Mouse (Mus musculus): ENCODE data around the gene Fam151a. TPM values are rescaled to one million over a fixed set of nuclear protein-coding genes. Genes with fewer than 3 reads are reported as not detected.
"Not testable (repeated sequence)": the region's sequence is repeated elsewhere in the genome, so short reads cannot be mapped to it uniquely, and the experiment has no call there.

Fam151a gene
- polyA plus RNA-seq, 1 experiment from 2014 or later, result 0.09 TPM

DNA sequence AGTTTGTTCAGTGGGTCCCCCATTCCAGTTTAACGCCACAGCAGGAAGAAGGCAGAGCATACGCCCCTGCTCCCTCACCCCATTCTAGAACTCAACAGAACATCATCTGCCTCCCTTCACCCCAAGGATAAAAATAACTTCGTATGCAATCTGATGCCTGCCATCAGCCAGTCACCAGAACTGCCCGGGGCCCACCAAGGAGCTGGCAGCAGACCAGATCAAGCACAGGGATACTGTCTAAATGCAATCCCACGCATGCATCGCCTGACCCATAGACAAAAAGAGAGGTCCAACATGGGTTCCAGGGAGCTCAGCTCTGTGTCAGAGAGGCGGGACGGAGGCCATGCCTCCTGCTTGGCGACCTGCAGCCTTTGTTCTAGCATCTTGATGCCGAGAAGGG, 49.4 kb downstream of the Fam151a start:
- H3K4me1 ChIP-seq, result peaks cover 91% of the 10 kb centered on the region
- no peaks in the 10 kb centered on the region for H3K9me3 ChIP-seq (replicated peaks)
- H3K27ac ChIP-seq, result peak overlapping the region; percentile 67
- no peak for DNase-seq (ENCODE audit: low spot score)
- 90% methylated on average over 10 of the region's 10 CpGs for WGBS
- H3K36me3 ChIP-seq, result peaks cover 5% of the 10 kb centered on the region; the same call in 1 of the 2 replicates
- H3K27me3 ChIP-seq (ENCODE audit: low read depth, poor library complexity, severe bottlenecking), result no peaks in the 10 kb centered on the region
- H3K4me3 ChIP-seq, result no peak overlapping the region

DNA sequence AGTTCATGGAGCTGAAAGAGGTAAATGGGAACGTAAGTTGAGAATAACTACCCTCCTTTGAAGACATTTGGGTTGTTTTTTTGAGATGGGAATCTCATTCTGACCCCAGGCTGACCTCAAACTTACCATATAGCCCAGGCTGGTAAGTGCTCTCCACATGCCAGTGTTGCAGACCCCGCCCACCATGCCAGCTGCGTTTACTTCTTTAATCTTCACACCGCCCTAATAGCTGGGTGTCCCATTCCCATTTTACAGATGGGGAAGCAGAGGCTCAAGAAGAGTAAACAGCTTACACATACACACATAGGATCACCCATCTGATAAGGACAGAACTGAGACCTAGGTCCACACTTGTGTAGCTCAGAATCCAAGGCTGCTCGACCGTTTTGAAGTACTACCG, 51.1 kb downstream of the Fam151a start:
- peaks cover 5% of the 10 kb centered on the region; the same call in 1 of the 2 replicates for H3K36me3 ChIP-seq
- no peak for DNase-seq (ENCODE audit: low spot score)
- H3K27me3 ChIP-seq (ENCODE audit: low read depth, poor library complexity, severe bottlenecking), result no peaks in the 10 kb centered on the region
- H3K27ac ChIP-seq, result peak overlapping the region; percentile 84
- H3K4me3 ChIP-seq, result no peak overlapping the region
- H3K9me3 ChIP-seq (replicated peaks), result no peaks in the 10 kb centered on the region
- peaks cover 91% of the 10 kb centered on the region for H3K4me1 ChIP-seq
- 93% methylated on average over 7 of the region's 7 CpGs for WGBS

- Histone ChIP-seq H3K4me3 (peak overlapping the region; percentile 17; the same call in 1 of the 2 replicates), H3K9me3 (replicated peaks) (no peaks in the 10 kb centered on the region), H3K27me3 (ENCODE audit: low read depth, poor library complexity, severe bottlenecking) (no peaks in the 10 kb centered on the region), H3K36me3 (peaks cover 5% of the 10 kb centered on the region; the same call in 1 of the 2 replicates), H3K27ac (peak overlapping the region; percentile 84), H3K4me1 (peaks cover 86% of the 10 kb centered on the region)
- DNase-seq (ENCODE audit: low spot score), result no peak
- 68% methylated on average over 7 of the region's 7 CpGs for WGBS
Observed at GRCm38 (mm10) chr4:106785345-106785744, 51.7 kb downstream of the Fam151a start.

DNA sequence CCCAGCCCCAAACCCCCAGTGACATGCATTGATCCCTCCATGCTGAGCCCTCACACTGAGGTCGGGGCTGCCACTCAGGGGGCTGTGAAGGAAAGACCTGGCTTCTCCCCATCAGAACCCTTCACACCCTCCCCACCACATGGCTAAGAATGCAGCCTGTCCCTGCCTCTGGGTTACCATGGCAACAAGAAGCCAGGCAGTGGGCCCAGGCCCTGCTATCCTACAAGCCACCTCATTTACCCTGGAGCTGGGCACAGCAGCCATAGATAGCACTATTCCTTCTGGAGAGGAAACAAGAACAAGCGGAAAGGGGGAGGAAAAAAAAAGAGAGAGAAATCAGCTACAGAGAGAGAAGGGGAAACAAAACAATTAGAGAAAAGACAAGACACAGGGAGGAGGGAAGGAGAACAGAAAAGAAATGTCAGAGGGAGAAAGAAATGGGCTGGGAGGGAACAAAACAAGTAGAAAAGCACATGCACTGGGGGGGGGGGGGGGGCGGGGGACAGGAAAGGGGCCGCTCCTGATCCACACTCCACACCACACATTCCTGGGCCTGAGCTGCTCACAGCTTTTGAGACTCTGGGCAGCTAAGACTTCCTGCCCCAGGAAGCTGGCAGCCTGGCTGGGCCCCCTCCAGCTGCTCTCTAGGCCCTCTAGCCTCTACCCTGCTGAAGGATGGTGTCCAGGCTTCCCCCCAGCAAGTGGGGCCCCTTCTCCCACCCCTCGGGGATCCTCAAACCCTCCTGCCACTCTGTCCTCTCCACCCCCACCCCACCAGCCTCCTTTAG, 52.3 kb downstream of the Fam151a start:
- DNase-seq (ENCODE audit: low spot score), result peak; percentile 71
- H3K9me3 ChIP-seq (replicated peaks), result no peaks in the 10 kb centered on the region
- peak overlapping the region; percentile 17; the same call in 1 of the 2 replicates for H3K4me3 ChIP-seq
- 23% methylated on average over 3 of the region's 5 CpGs for whole genome bisulfite sequencing
- H3K36me3 ChIP-seq, result peaks cover 5% of the 10 kb centered on the region; the same call in 1 of the 2 replicates
- H3K27ac ChIP-seq, result peak overlapping the region; percentile 84
- peaks cover 84% of the 10 kb centered on the region for H3K4me1 ChIP-seq
- H3K27me3 ChIP-seq (ENCODE audit: low read depth, poor library complexity, severe bottlenecking), result no peaks in the 10 kb centered on the region

GRCm38 (mm10) chr4:106787830-106788229, 54.1 kb downstream of the Fam151a start:
- H3K4me1 ChIP-seq, result peaks cover 83% of the 10 kb centered on the region
- H3K27me3 ChIP-seq (ENCODE audit: low read depth, poor library complexity, severe bottlenecking), result no peaks in the 10 kb centered on the region
- WGBS, result 50% methylated on average over 7 of the region's 7 CpGs
- DNase-seq (ENCODE audit: low spot score), result peak; percentile 56
- H3K36me3 ChIP-seq, result no peaks in the 10 kb centered on the region
- 0 out of 2 replicates have a peak overlapping the region, but pooled peaks have one; percentile 3 for H3K4me3 ChIP-seq
- no peaks in the 10 kb centered on the region for H3K9me3 ChIP-seq (replicated peaks)
- H3K27ac ChIP-seq, result peak overlapping the region; percentile 84

DNA sequence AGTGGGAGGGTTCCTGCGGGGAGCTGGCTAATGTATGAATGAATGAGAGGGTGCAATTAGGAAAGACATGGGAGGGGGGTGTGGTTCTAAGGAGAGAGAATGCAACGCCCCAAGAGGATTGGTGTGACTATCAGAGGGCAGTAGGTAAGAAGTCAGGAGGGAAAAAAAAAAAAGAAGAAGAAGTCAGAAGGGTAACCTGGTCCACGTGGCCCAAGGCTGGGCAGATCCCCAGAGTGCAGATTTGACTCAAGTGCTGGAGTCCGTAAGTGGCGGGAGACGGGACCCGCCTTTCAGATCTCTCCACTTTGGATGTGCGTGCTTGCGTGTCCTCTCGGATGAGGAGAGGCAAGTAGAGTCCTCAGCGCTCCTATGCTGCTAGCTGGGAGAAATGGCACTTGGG, 54.9 kb downstream of the Fam151a start:
- WGBS, result 81% methylated on average over 11 of the region's 11 CpGs
- Histone ChIP-seq H3K4me1 (peaks cover 75% of the 10 kb centered on the region), H3K27me3 (ENCODE audit: low read depth, poor library complexity, severe bottlenecking) (no peaks in the 10 kb centered on the region), H3K9me3 (replicated peaks) (no peaks in the 10 kb centered on the region), H3K4me3 (no peak overlapping the region), H3K27ac (peak overlapping the region; percentile 84; the same call in 1 of the 2 replicates), H3K36me3 (no peaks in the 10 kb centered on the region)
- DNase-seq (ENCODE audit: low spot score), result no peak

DNA sequence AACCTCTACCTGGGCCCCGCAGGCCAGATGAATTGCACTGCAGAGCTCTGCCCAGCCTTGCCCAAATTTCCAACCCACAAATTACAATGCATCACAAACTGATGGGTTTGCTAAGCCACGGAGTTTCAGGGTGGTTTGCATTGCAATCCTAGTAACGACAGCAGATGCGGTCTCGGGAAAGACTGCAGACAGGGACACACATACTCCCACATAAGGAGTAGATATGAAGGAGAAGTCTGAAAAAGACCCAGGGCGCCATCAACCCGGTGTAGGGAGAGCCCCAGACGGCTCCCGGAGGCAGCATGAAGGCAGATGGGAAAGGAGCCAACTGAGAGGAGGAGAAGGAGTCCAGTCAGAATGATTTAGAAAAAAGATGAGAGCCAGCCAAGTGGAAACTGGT, 56.0 kb downstream of the Fam151a start:
- no peak for DNase-seq (ENCODE audit: low spot score)
- no peaks in the 10 kb centered on the region for H3K9me3 ChIP-seq (replicated peaks)
- peaks cover 64% of the 10 kb centered on the region for H3K4me1 ChIP-seq
- no peak overlapping the region for H3K4me3 ChIP-seq
- peaks cover 2% of the 10 kb centered on the region; the same call in 1 of the 2 replicates for H3K36me3 ChIP-seq
- no peaks in the 10 kb centered on the region for H3K27me3 ChIP-seq (ENCODE audit: low read depth, poor library complexity, severe bottlenecking)
- peak overlapping the region; percentile 19 for H3K27ac ChIP-seq
- 84% methylated on average over 9 of the region's 9 CpGs for WGBS

GRCm38 (mm10) chr4:106790218-106790617, 56.5 kb downstream of the Fam151a start:
- H3K4me1 ChIP-seq, result peaks cover 59% of the 10 kb centered on the region

DNA sequence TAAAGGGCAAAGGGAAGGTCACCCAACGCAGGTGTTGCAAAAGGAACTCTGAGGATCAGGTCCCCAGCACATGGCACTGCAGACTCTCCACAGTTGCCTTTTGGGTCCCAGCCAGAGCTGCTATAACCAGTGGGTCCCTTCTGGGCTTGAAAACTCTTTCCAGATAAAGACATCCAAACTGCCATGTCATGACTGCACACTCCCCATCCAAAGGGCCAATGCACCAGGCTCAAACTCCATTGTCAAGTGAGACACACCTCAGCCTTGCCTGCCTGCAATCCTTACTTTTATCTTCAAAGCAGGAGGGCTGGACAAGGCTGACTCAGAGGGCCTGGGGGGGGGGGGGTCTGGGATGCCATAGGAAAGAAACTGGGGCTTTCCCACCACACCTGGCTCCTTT, 57.2 kb downstream of the Fam151a start:
- 83% methylated on average over 1 of the region's 1 CpGs for WGBS
- peaks cover 51% of the 10 kb centered on the region for H3K4me1 ChIP-seq
- no peaks in the 10 kb centered on the region for H3K9me3 ChIP-seq (replicated peaks)
- no peak overlapping the region for H3K4me3 ChIP-seq
- H3K36me3 ChIP-seq, result peaks cover 2% of the 10 kb centered on the region; the same call in 1 of the 2 replicates
- DNase-seq (ENCODE audit: low spot score), result no peak
- no peaks in the 10 kb centered on the region for H3K27me3 ChIP-seq (ENCODE audit: low read depth, poor library complexity, severe bottlenecking)
- no peak overlapping the region for H3K27ac ChIP-seq

More at GRCm38 (mm10) chr4:106790218-106790617, 56.5 kb downstream of the Fam151a start:
- H3K36me3 ChIP-seq; H3K27ac ChIP-seq; H3K9me3 ChIP-seq (replicated peaks); DNase-seq (ENCODE audit: low spot score); H3K4me3 ChIP-seq; H3K27me3 ChIP-seq (ENCODE audit: low read depth, poor library complexity, severe bottlenecking): not testable (repeated sequence)
- 85% methylated on average over 5 of the region's 5 CpGs for WGBS

DNA sequence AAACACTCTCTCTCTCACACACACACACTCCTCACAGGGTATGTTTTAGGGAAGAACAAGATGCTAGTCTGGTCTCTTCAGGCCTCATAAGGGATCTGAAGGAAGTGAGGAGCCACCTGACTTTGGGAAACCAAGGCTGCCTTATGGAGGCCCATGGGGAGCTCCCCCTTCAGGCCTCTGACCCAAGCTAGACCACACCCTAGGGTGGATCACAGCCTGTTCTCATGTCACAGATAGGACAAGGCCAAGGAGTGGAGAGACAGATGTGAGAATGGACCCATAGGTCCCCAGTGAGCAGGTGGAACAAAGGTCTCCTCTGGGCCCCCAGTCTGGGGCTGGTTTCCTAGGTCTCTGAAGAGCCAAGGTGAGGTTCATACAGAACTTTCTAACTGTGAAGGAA, 58.6 kb downstream of the Fam151a start:
- peaks cover 2% of the 10 kb centered on the region; the same call in 1 of the 2 replicates for H3K36me3 ChIP-seq
- H3K4me1 ChIP-seq, result peaks cover 38% of the 10 kb centered on the region
- no peak overlapping the region for H3K27ac ChIP-seq
- no peaks in the 10 kb centered on the region for H3K27me3 ChIP-seq (ENCODE audit: low read depth, poor library complexity, severe bottlenecking)
- no peaks in the 10 kb centered on the region for H3K9me3 ChIP-seq (replicated peaks)
- no peak overlapping the region for H3K4me3 ChIP-seq
- DNase-seq (ENCODE audit: low spot score), result no peak

- H3K4me3 ChIP-seq; H3K27me3 ChIP-seq (ENCODE audit: low read depth, poor library complexity, severe bottlenecking); H3K9me3 ChIP-seq (replicated peaks); DNase-seq (ENCODE audit: low spot score); H3K27ac ChIP-seq; H3K36me3 ChIP-seq: not testable (repeated sequence)
- peaks cover 32% of the 10 kb centered on the region for H3K4me1 ChIP-seq
- 89% methylated on average over 9 of the region's 9 CpGs for WGBS
Observed at GRCm38 (mm10) chr4:106793826-106794225, 60.1 kb downstream of the Fam151a start.

DNA sequence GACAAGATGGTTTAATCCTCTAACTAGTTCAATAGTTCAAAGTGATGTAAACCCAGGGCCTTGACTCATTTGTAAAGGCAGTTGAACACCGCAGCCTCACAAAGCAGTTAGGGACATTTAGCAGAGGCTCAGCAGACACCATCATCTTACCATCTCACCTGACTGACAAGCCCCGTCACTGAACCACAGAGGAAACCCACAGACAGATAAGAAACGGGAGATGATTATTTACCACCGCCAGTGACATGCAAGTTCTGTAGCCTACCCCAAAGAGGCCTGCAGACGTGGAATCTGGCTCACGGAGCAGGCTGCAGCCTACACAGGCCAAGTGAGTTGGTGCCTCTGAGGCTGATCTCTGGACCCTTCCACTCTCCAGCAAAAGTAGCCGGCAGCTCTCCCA, 60.6 kb downstream of the Fam151a start:
- Histone ChIP-seq H3K27ac (no peak overlapping the region), H3K4me3 (no peak overlapping the region), H3K36me3 (peaks cover 2% of the 10 kb centered on the region; the same call in 1 of the 2 replicates), H3K4me1 (peaks cover 32% of the 10 kb centered on the region), H3K27me3 (ENCODE audit: low read depth, poor library complexity, severe bottlenecking) (no peaks in the 10 kb centered on the region), H3K9me3 (replicated peaks) (no peaks in the 10 kb centered on the region)
- no peak for DNase-seq (ENCODE audit: low spot score)
- 90% methylated on average over 7 of the region's 7 CpGs for WGBS

DNA sequence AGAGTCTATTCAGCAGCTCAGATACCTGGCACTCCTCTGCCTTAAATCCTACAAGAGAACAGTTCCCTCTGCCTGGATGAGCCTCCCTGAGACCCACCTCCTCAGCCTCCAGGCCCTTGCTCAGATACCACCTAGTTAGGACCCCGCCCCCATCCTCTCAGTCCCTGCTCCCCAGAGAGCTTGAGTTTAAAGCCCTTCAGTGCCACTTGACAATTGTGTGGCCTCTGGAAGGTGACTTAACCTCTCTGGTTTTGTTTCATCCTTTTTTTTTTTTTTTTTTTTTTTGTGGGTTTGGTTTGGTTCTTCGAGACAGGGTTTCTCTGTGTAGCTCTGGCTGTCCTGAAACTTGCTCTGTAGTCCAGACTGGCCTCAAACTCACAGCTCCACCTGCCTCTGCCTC, 61.6 kb downstream of the Fam151a start:
- Histone ChIP-seq H3K4me1 (peaks cover 36% of the 10 kb centered on the region), H3K4me3 (no peak overlapping the region), H3K9me3 (replicated peaks) (no peaks in the 10 kb centered on the region), H3K27me3 (ENCODE audit: low read depth, poor library complexity, severe bottlenecking) (no peaks in the 10 kb centered on the region), H3K27ac (no peak overlapping the region), H3K36me3 (peaks cover 2% of the 10 kb centered on the region; the same call in 1 of the 2 replicates)
- WGBS, result 84% methylated on average over 2 of the region's 2 CpGs
- no peak for DNase-seq (ENCODE audit: low spot score)

All from limb, embryonic 10.5 days (tissue).